Mouse (Mus musculus) liver, embryonic 14.5 days (tissue): Measurements from ENCODE around the gene Cyb5r3. TPM values are rescaled to one million over a fixed set of nuclear protein-coding genes. Genes with fewer than 3 reads are reported as not detected.
A peak's percentile ranks its signal among the peaks of the same experiment; 100 is the strongest.

ENCODE experiments used
- ATAC-seq: fragments of 200-750 bp; cut with Nextera tagmentation; 2 replicates; pipeline ENCODE4 v1.8.0; 2017; ENCODE audit warnings: moderate number of reproducible peaks, mild to moderate bottlenecking, moderate library complexity; ENCODE audit not compliant: insufficient read depth
- DNase-seq, 3 experiments: peaks; one replicate each; pipeline ENCODE4 v3.0.0-alpha.2; 2012 to 2013; ENCODE audit warnings: low read depth in 3 of 3, low spot score in 3 of 3
- H3K27ac ChIP-seq: fragments of 300-500 bp; sonication (generic); 2 replicates; pipeline ENCODE4 v1.5.1; 2014; ENCODE audit warnings: moderate library complexity, mild to moderate bottlenecking, control low read depth, inconsistent platforms
- H3K27me3 ChIP-seq: fragments of 300-500 bp; sonication (generic); 2 replicates; pipeline ENCODE4 v1.6.1; 2014; ENCODE audit warnings: mild to moderate bottlenecking, low read length, moderate library complexity; ENCODE audit not compliant: control insufficient read depth, insufficient read depth
- H3K36me3 ChIP-seq: fragments of 300-500 bp; sonication (generic); replicated peaks from 2 replicates; pipeline ENCODE4 v1.6.1; 2014; ENCODE audit warnings: low read depth; ENCODE audit not compliant: control insufficient read depth, insufficient read depth
- H3K4me1 ChIP-seq, 2 experiments: fragments of 200-500 bp in 1 of 2; fragments of 300-500 bp in 1 of 2; sonication (generic) in 1 of 2; replicated peaks; 2 replicates each; pipeline ENCODE4 v1.6.1; 2012 to 2014; ENCODE audit warnings: antibody characterized with exemption in 1 of 2, inconsistent platforms in 1 of 2, low read length in 1 of 2; ENCODE audit not compliant: control insufficient read depth in 2 of 2, insufficient read depth in 2 of 2
- H3K4me2 ChIP-seq: fragments of 300-500 bp; sonication (generic); 2 replicates; pipeline ENCODE4 v1.6.1; 2014; ENCODE audit warnings: low read depth, mild to moderate bottlenecking, control low read depth, moderate library complexity
- H3K4me3 ChIP-seq, 2 experiments: fragments of 200-500 bp in 1 of 2; fragments of 300-500 bp in 1 of 2; sonication (generic) in 1 of 2; 2 replicates each; pipeline ENCODE4 v1.5.1; 2012 to 2014; ENCODE audit warnings: low read depth in 2 of 2, low read length in 2 of 2, mild to moderate bottlenecking in 2 of 2, control low read depth in 1 of 2, inconsistent platforms in 1 of 2, moderate library complexity in 1 of 2; ENCODE audit not compliant: insufficient read depth in 1 of 2
- H3K9ac ChIP-seq: fragments of 300-500 bp; sonication (generic); replicated peaks from 2 replicates; pipeline ENCODE4 v1.6.1; 2014; ENCODE audit warnings: mild to moderate bottlenecking, control low read depth, moderate library complexity
- H3K9me3 ChIP-seq: fragments of 300-500 bp; sonication (generic); 2 replicates; pipeline ENCODE4 v1.6.1; 2016; ENCODE audit warnings: low read length, mixed read lengths; ENCODE audit not compliant: control insufficient read depth
- CTCF ChIP-seq: IDR thresholded peaks from 2 replicates; pipeline ENCODE4 v1.5.1; 2016; ENCODE audit warnings: antibody characterized with exemption, low read depth, control low read depth
- EP300 ChIP-seq: IDR thresholded peaks from 2 replicates; pipeline ENCODE4 v1.6.1; 2016; ENCODE audit warnings: antibody characterized with exemption, low read depth
- WGBS: fragments of 180-500 bp; shearing (Covaris S2); extraction: QIAGEN DNeasy Blood & Tissue Kit; methylation state at CpG from one replicate; pipeline ENCODE4 v1.1.7; 2014; ENCODE audit not compliant: insufficient replicate concordance; 5-methylcytosine and 5-hydroxymethylcytosine counted together
- polyA plus RNA-seq, 2 experiments: library from polyadenylated mRNA; depleted of rRNA in 1 of 2; stranded (reverse) in 1 of 2; unstranded in 1 of 2; fragments of >200 nt; fragmentation: Nextera tagmentation in 1 of 2; extraction: Ambion mirVana in 1 of 2; gene quantifications; 2 replicates each; pipeline versions ENCODE4 v1.2.1 to v1.2.3; 2012 to 2014

Gene Cyb5r3
- polyA plus RNA-seq, 2 experiments = 88.8 to 103 TPM

DNA sequence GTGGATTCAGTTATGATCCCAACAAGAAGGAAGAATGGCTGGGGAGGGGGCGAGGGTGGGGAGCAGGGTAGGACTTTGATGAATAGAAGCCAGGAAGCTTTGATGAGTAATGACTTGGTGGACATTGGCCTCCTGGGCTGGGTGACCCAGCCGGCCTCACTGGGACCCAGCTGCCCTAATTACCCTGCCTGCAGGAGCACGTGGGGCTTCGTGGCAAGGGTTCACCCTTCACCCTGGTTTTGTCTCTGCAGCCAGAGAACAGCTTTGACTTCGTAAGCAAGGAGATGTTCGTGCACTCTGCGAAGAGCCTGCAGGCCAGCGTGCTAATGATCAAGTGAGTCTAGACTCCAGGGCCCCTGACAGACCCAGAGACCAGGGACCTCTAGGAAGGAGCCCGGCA, 58.3 kb downstream of the Cyb5r3 start:
- H3K9me3 ChIP-seq = no peaks in the 10 kb centered on the region
- H3K4me2 ChIP-seq = no peak overlapping the region
- no peak for TF ChIP-seq CTCF
- no peak for TF ChIP-seq EP300
- no peak overlapping the region for H3K9ac ChIP-seq
- H3K27ac ChIP-seq = no peak overlapping the region
- WGBS = 74% methylated on average over 9 of the region's 9 CpGs
- H3K4me3 ChIP-seq = no peak overlapping the region
- H3K27me3 ChIP-seq = no peaks in the 10 kb centered on the region
- ATAC-seq (no peak), DNase-seq (no peak)
- peaks cover 0 to 2% of the 10 kb centered on the region in 2 experiments; a peak in 1 of 4 replicates for H3K4me1 ChIP-seq
- peaks cover 18% of the 10 kb centered on the region; the same call in 1 of the 2 replicates for H3K36me3 ChIP-seq

DNA sequence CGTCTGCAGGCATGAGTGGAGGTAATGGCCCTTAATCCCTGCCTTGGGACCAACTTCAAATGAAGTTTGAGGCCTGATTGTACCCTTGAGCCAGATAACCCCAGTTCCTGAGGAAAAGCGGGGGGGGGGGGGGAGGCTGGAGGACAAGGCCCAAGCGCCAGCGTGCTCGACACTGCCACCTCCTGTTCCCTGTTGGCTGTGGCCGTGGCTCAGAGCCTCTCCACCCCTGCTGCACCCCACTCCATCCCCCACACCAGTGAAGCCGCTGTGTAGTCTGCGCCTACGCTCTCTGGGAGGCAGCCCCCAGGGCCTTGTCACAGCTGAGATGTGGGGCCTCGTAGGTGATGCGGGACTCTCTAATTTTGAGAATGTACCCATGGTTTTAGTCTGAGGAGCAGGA, 59.5 kb downstream of the Cyb5r3 start:
- Histone ChIP-seq H3K4me1 (peaks cover 0 to 2% of the 10 kb centered on the region in 2 experiments; a peak in 1 of 4 replicates), H3K4me3 (no peak overlapping the region), H3K27ac (no peak overlapping the region), H3K27me3 (no peaks in the 10 kb centered on the region), H3K9me3 (no peaks in the 10 kb centered on the region), H3K9ac (no peak overlapping the region), H3K36me3 (peaks cover 9% of the 10 kb centered on the region; the same call in 1 of the 2 replicates), H3K4me2 (no peak overlapping the region)
- peak; percentile 56; the same call in 1 of the 2 replicates for ATAC-seq
- TF ChIP-seq CTCF = peak; percentile 80
- TF ChIP-seq EP300 = no peak
- DNase-seq = no peak
- 23% methylated on average over 8 of the region's 11 CpGs for WGBS

GRCm38 (mm10) chr15:83111874-83112273, 60.5 kb downstream of the Cyb5r3 start:
- DNase-seq (no peak), ATAC-seq (no peak)
- TF ChIP-seq CTCF (no peak), EP300 (no peak)
- Histone ChIP-seq H3K4me3 (no peak overlapping the region), H3K4me1 (peaks cover 0 to 2% of the 10 kb centered on the region in 2 experiments; a peak in 1 of 4 replicates), H3K4me2 (no peak overlapping the region), H3K9me3 (no peaks in the 10 kb centered on the region), H3K27me3 (no peaks in the 10 kb centered on the region), H3K27ac (no peak overlapping the region), H3K36me3 (peaks cover under 1% of the 10 kb centered on the region; the same call in 1 of the 2 replicates), H3K9ac (no peak overlapping the region)
- 70% methylated on average over 7 of the region's 7 CpGs for WGBS

GRCm38 (mm10) chr15:83111290-83111689, 61.1 kb downstream of the Cyb5r3 start:
- H3K9ac ChIP-seq = no peak overlapping the region
- no peak overlapping the region for H3K27ac ChIP-seq
- no peak overlapping the region for H3K4me2 ChIP-seq
- H3K4me1 ChIP-seq = peaks cover 0 to 2% of the 10 kb centered on the region in 2 experiments; a peak in 1 of 4 replicates
- no peaks in the 10 kb centered on the region; the same call in 1 of the 2 replicates for H3K36me3 ChIP-seq
- no peaks in the 10 kb centered on the region for H3K27me3 ChIP-seq
- DNase-seq (no peak), ATAC-seq (no peak)
- 66% methylated on average over 6 of the region's 6 CpGs for WGBS
- H3K9me3 ChIP-seq = no peaks in the 10 kb centered on the region
- TF ChIP-seq CTCF = no peak
- TF ChIP-seq EP300 = no peak
- no peak overlapping the region for H3K4me3 ChIP-seq

GRCm38 (mm10) chr15:83107814-83108213, 64.6 kb downstream of the Cyb5r3 start:
- Histone ChIP-seq H3K4me1 (peaks cover 0 to 2% of the 10 kb centered on the region in 2 experiments; a peak in 1 of 4 replicates), H3K9me3 (no peaks in the 10 kb centered on the region), H3K27me3 (no peaks in the 10 kb centered on the region), H3K9ac (no peak overlapping the region), H3K27ac (no peak overlapping the region), H3K4me3 (no peak overlapping the region), H3K4me2 (no peak overlapping the region), H3K36me3 (no peaks in the 10 kb centered on the region)
- no peak for TF ChIP-seq CTCF
- TF ChIP-seq EP300 = no peak
- no peak for ATAC-seq
- DNase-seq = no peak
- 68% methylated on average over 6 of the region's 6 CpGs for WGBS
